Mouse (Mus musculus): ENCODE results near the gene Dlgap1. TPM values are rescaled to one million over a fixed set of nuclear protein-coding genes. Genes with fewer than 3 reads are reported as not detected.

Dlgap1 gene
- polyA plus RNA-seq, 1 experiment from 2014 or later = 0.22 TPM

GRCm38 (mm10) chr17:70605659-70606058, 636.8 kb downstream of the Dlgap1 start:
- Histone ChIP-seq H3K4me1 (ENCODE audit: insufficient read depth) (no peaks in the 10 kb centered on the region), H3K27me3 (ENCODE audit: insufficient read depth, low read length) (no peaks in the 10 kb centered on the region), H3K4me3 (ENCODE audit: low read depth, low read length) (no peak overlapping the region), H3K27ac (ENCODE audit: low read depth) (no peak overlapping the region), H3K9me3 (ENCODE audit: low read length) (no peaks in the 10 kb centered on the region), H3K36me3 (replicated peaks; ENCODE audit: insufficient read depth, low read length) (no peaks in the 10 kb centered on the region), H3K9ac (replicated peaks) (no peak overlapping the region), H3K4me2 (ENCODE audit: low read depth, low read length) (no peak overlapping the region)
- no peak for ATAC-seq
- DNase-seq = no peak
- 77% methylated on average over 5 of the region's 5 CpGs for WGBS (ENCODE audit: insufficient replicate concordance)
- TF ChIP-seq CTCF (IDR thresholded peaks at IDR 0.05; ENCODE audit: low read depth) (no peak), EP300 (IDR thresholded peaks at IDR 0.05; ENCODE audit: low read depth) (no peak)

GRCm38 (mm10) chr17:70612171-70612570, 643.3 kb downstream of the Dlgap1 start:
- no peaks in the 10 kb centered on the region for H3K9me3 ChIP-seq (ENCODE audit: low read length)
- H3K27ac ChIP-seq (ENCODE audit: low read depth) = no peak overlapping the region
- 70% methylated on average over 6 of the region's 6 CpGs for WGBS (ENCODE audit: insufficient replicate concordance)
- no peak overlapping the region for H3K4me2 ChIP-seq (ENCODE audit: low read depth, low read length)
- TF ChIP-seq EP300 (IDR thresholded peaks at IDR 0.05; ENCODE audit: low read depth) = no peak
- no peaks in the 10 kb centered on the region for H3K4me1 ChIP-seq (ENCODE audit: insufficient read depth)
- no peaks in the 10 kb centered on the region for H3K36me3 ChIP-seq (replicated peaks; ENCODE audit: insufficient read depth, low read length)
- no peak overlapping the region for H3K4me3 ChIP-seq (ENCODE audit: low read depth, low read length)
- H3K9ac ChIP-seq (replicated peaks) = no peak overlapping the region
- DNase-seq (no peak), ATAC-seq (no peak)
- no peaks in the 10 kb centered on the region for H3K27me3 ChIP-seq (ENCODE audit: insufficient read depth, low read length)

DNA sequence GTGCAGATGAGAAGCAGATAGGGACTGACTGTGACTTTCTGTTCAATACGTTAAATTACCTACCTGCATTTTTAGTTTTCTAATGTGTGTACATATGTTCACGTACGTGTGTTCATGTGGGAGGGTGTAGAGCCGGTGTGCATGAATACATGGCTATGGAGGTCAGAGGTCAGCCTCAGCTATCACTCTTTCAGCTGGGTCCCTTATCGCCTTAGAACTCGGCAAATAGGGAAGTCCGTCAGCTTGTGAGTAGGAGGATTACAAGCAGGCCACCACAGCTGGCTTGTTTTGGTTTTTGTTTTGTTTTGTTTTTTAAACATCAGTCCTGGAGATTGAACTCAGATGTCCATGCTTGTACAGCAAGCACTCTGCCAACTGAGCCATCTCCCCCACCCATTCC, 645.0 kb downstream of the Dlgap1 start:
- no peak for DNase-seq
- no peak for ATAC-seq
- Histone ChIP-seq H3K27me3 (ENCODE audit: insufficient read depth, low read length) (no peaks in the 10 kb centered on the region), H3K9me3 (ENCODE audit: low read length) (no peaks in the 10 kb centered on the region), H3K9ac (replicated peaks) (no peak overlapping the region), H3K36me3 (replicated peaks; ENCODE audit: insufficient read depth, low read length) (no peaks in the 10 kb centered on the region), H3K27ac (ENCODE audit: low read depth) (no peak overlapping the region), H3K4me1 (ENCODE audit: insufficient read depth) (no peaks in the 10 kb centered on the region), H3K4me3 (ENCODE audit: low read depth, low read length) (no peak overlapping the region), H3K4me2 (ENCODE audit: low read depth, low read length) (no peak overlapping the region)
- TF ChIP-seq CTCF (IDR thresholded peaks at IDR 0.05; ENCODE audit: low read depth) = no peak
- no peak for TF ChIP-seq EP300 (IDR thresholded peaks at IDR 0.05; ENCODE audit: low read depth)
- 67% methylated on average over 7 of the region's 7 CpGs for WGBS (ENCODE audit: insufficient replicate concordance)

- WGBS (ENCODE audit: insufficient replicate concordance) = 76% methylated on average over 5 of the region's 5 CpGs
- TF ChIP-seq CTCF (IDR thresholded peaks at IDR 0.05; ENCODE audit: low read depth) (no peak), EP300 (IDR thresholded peaks at IDR 0.05; ENCODE audit: low read depth) (no peak)
- H3K27me3 ChIP-seq (ENCODE audit: insufficient read depth, low read length) = no peaks in the 10 kb centered on the region
- H3K36me3 ChIP-seq (replicated peaks; ENCODE audit: insufficient read depth, low read length) = no peaks in the 10 kb centered on the region
- no peak for ATAC-seq
- H3K4me2 ChIP-seq (ENCODE audit: low read depth, low read length) = no peak overlapping the region
- no peaks in the 10 kb centered on the region; the same call in 1 of the 2 replicates for H3K9me3 ChIP-seq (ENCODE audit: low read length)
- H3K27ac ChIP-seq (ENCODE audit: low read depth) = no peak overlapping the region
- H3K9ac ChIP-seq (replicated peaks) = no peak overlapping the region
- no peaks in the 10 kb centered on the region for H3K4me1 ChIP-seq (ENCODE audit: insufficient read depth)
- DNase-seq = no peak
- no peak overlapping the region for H3K4me3 ChIP-seq (ENCODE audit: low read depth, low read length)
These were observed 645.7 kb downstream of the Dlgap1 start for GRCm38 (mm10) chr17:70614407-70615060.

GRCm38 (mm10) chr17:70622493-70622892, 653.6 kb downstream of the Dlgap1 start:
- Histone ChIP-seq H3K27ac (ENCODE audit: low read depth) (no peak overlapping the region), H3K9me3 (ENCODE audit: low read length) (peaks cover 3% of the 10 kb centered on the region; the same call in 1 of the 2 replicates), H3K9ac (replicated peaks) (no peak overlapping the region), H3K27me3 (ENCODE audit: insufficient read depth, low read length) (no peaks in the 10 kb centered on the region), H3K4me1 (ENCODE audit: insufficient read depth) (no peaks in the 10 kb centered on the region), H3K4me3 (ENCODE audit: low read depth, low read length) (no peak overlapping the region), H3K36me3 (replicated peaks; ENCODE audit: insufficient read depth, low read length) (no peaks in the 10 kb centered on the region), H3K4me2 (ENCODE audit: low read depth, low read length) (no peak overlapping the region)
- WGBS (ENCODE audit: insufficient replicate concordance) = 76% methylated on average over 8 of the region's 8 CpGs
- ATAC-seq = no peak
- TF ChIP-seq CTCF (IDR thresholded peaks at IDR 0.05; ENCODE audit: low read depth) = no peak
- no peak for TF ChIP-seq EP300 (IDR thresholded peaks at IDR 0.05; ENCODE audit: low read depth)
- DNase-seq = no peak

DNA sequence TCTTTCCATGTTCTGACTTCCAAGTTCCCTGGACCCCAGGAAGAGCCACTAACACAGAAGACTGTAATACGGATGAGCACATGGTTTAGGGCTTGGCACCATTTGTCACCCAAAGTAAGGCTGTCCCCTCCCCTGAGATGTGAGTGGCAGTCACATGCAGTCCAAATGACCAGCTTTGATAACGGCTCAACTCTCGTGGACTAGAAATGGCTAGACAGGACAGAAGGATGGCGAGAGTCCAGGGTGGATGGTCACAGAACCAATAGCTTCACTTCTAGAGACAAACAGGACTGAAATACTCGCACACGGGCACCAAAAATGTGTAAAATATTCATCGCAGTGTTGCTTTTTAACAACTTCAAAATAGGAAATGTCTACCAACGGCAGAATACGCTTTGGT, 657.5 kb downstream of the Dlgap1 start:
- no peak overlapping the region for H3K4me2 ChIP-seq (ENCODE audit: low read depth, low read length)
- no peak for TF ChIP-seq EP300 (IDR thresholded peaks at IDR 0.05; ENCODE audit: low read depth)
- TF ChIP-seq CTCF (IDR thresholded peaks at IDR 0.05; ENCODE audit: low read depth) = no peak
- no peaks in the 10 kb centered on the region for H3K27me3 ChIP-seq (ENCODE audit: insufficient read depth, low read length)
- DNase-seq (no peak), ATAC-seq (no peak)
- no peak overlapping the region for H3K27ac ChIP-seq (ENCODE audit: low read depth)
- WGBS (ENCODE audit: insufficient replicate concordance) = 83% methylated on average over 9 of the region's 9 CpGs
- H3K36me3 ChIP-seq (replicated peaks; ENCODE audit: insufficient read depth, low read length) = no peaks in the 10 kb centered on the region
- H3K4me1 ChIP-seq (ENCODE audit: insufficient read depth) = no peaks in the 10 kb centered on the region
- H3K9ac ChIP-seq (replicated peaks) = no peak overlapping the region
- no peaks in the 10 kb centered on the region for H3K9me3 ChIP-seq (ENCODE audit: low read length)
- no peak overlapping the region for H3K4me3 ChIP-seq (ENCODE audit: low read depth, low read length)
